ENCODE assay signal across 10 mouse cellular contexts in genomic region chr4:3232053-3232452, GRCm38 (mm10). TPM values are rescaled to one million over a fixed set of nuclear protein-coding genes. Genes with fewer than 3 reads are reported as not detected.
A peak's percentile ranks its signal among the peaks of the same experiment; 100 is the strongest.
DNase-seq lines count a peak whose midpoint lies in the region; ATAC-seq and TF ChIP-seq lines count a peak whose summit lies in the region.
"Had no signal": no experiment of that assay in that cellular context is flagged by ENCODE, and none has a peak within 500 bp of the region (broad histone marks: within the 10 kb centered on the region; RNA-seq: fewer than 3 reads in every experiment).

No protein-coding gene starts in this region.

- H3K4me1 ChIP-seq in lung, adult 2 months (ENCODE audit: control insufficient read depth, insufficient read depth, low read length): no peaks in the 10 kb centered on the region
- H3K4me1 ChIP-seq in stomach, embryonic 14.5 days (ENCODE audit: control insufficient read depth, insufficient read depth, low read length): no peaks in the 10 kb centered on the region
- no peaks in the 10 kb centered on the region for H3K4me1 ChIP-seq in thymus, adult 2 months (replicated peaks; ENCODE audit: control insufficient read depth, insufficient read depth, low read length)

- no peak overlapping the region for H3K4me3 ChIP-seq in lung, adult 2 months (replicated peaks; ENCODE audit: extremely low read depth, low read depth, low read length)
- 0 out of 2 replicates have a peak overlapping the region, but pooled peaks have one; percentile 34 for H3K4me3 ChIP-seq in stomach, embryonic 14.5 days (ENCODE audit: low read depth, low read length)
- no peak overlapping the region for H3K4me3 ChIP-seq in thymus, adult 2 months (ENCODE audit: control insufficient read depth, insufficient read depth, low read length)

- no peak overlapping the region for H3K9ac ChIP-seq in stomach, embryonic 14.5 days (replicated peaks; ENCODE audit: low read depth, low read length)

- no peak for ATAC-seq in stomach, embryonic 14.5 days (ENCODE audit: insufficient number of reproducible peaks, insufficient read depth, low FRiP score, low read depth)

- no peaks in the 10 kb centered on the region for H3K27me3 ChIP-seq in stomach, embryonic 14.5 days (ENCODE audit: control insufficient read depth, insufficient read depth, low read length)
- H3K27me3 ChIP-seq in thymus, adult 2 months (ENCODE audit: control insufficient read depth, insufficient read depth, low read length): no peaks in the 10 kb centered on the region

- H3K4me2 ChIP-seq in stomach, embryonic 14.5 days (replicated peaks; ENCODE audit: low read depth, low read length): no peak overlapping the region

- peaks cover 13% of the 10 kb centered on the region for H3K9me3 ChIP-seq in stomach, embryonic 14.5 days (ENCODE audit: control insufficient read depth, low read depth, low read length)

- H3K27ac ChIP-seq in stomach, embryonic 14.5 days (ENCODE audit: low read length): no peak overlapping the region
- H3K27ac ChIP-seq in thymus, adult 2 months (ENCODE audit: control insufficient read depth, insufficient read depth, low read length): no peak overlapping the region

- intact Hi-C loops in gastrocnemius, postnatal 14 days (cut with DNase I; ENCODE audit: low total_unique reads): no loop called here

- TF ChIP-seq POLR2A in lung, adult 2 months (IDR thresholded peaks at IDR 0.05; ENCODE audit: borderline replicate concordance, extremely low read depth, low read depth, low read length): no peak
- no peak for TF ChIP-seq POLR2A in thymus, adult 2 months (IDR thresholded peaks at IDR 0.05; ENCODE audit: control insufficient read depth, extremely low read depth, insufficient read depth, low read length, poor library complexity)

- no peaks in the 10 kb centered on the region for H3K36me3 ChIP-seq in stomach, embryonic 14.5 days (ENCODE audit: control insufficient read depth, insufficient read depth, low read length)
- no peaks in the 10 kb centered on the region for H3K36me3 ChIP-seq in thymus, adult 2 months (ENCODE audit: control insufficient read depth, insufficient read depth, low read length)

- TF ChIP-seq CTCF in lung, adult 2 months (IDR thresholded peaks at IDR 0.05; ENCODE audit: insufficient read depth, low read length): no peak
- no peak for TF ChIP-seq CTCF in thymus, adult 2 months (IDR thresholded peaks at IDR 0.05; ENCODE audit: borderline replicate concordance, control insufficient read depth, extremely low read depth, insufficient read depth, low read length, poor library complexity)

- DNase-seq in lung, adult 18-20 months: peak; percentile 57 to 59
- DNase-seq in lung, adult 2 months: no peak
- peak; percentile 82 for DNase-seq in gastrocnemius, postnatal 14 days
- peak; percentile 35 for DNase-seq in kidney, postnatal 10 days
- no peak for DNase-seq in thymus, adult 2 months
- no peak for DNase-seq in spleen, postnatal 14 days (ENCODE audit: low spot score in 2 of 2)
- DNase-seq: cerebellum, adult 2 months had no signal

- WGBS in lung, adult 2 months: 62% methylated on average over 6 of the region's 6 CpGs
- WGBS in stomach, embryonic 14.5 days: 68% methylated on average over 6 of the region's 6 CpGs
- WGBS in thymus, adult 2 months: 77% methylated on average over 6 of the region's 6 CpGs

RNA-seq across cellular contexts. Expression of gene Vmn1r3, which starts 46.9 kb away (rescaled TPM):
- not detected in 2 replicates for polyA plus RNA-seq in lung, adult 2 months (2012; rRNA removed)
- total RNA-seq in gastrocnemius, postnatal 14 days (2021): not detected
- polyA plus RNA-seq in stomach, embryonic 14.5 days (2014; fragmentation: Nextera tagmentation; extraction: Ambion mirVana): not detected in 2 replicates
- 0.09 TPM in 1 of 2 replicates, not detected in the other for polyA plus RNA-seq in thymus, adult 2 months (2012; rRNA removed)
- polyA plus RNA-seq: cerebellum, adult 2 months; frontal cortex, adult 2 months; neural tube, embryonic 11.5 days had no signal

Comparison
In these comparisons a context has a peak if more than half of its experiments do, and no peak if none do; other contexts are left out.
1. DNase-seq: peak in lung, adult 18-20 months (2 of 2), gastrocnemius, postnatal 14 days (single experiment) and kidney, postnatal 10 days (single experiment); none in lung, adult 2 months (single experiment), thymus, adult 2 months (single experiment) and spleen, postnatal 14 days (0 of 2).